Mouse (Mus musculus): ENCODE data around the gene Ralgapb. TPM values are rescaled to one million over a fixed set of nuclear protein-coding genes. Genes with fewer than 3 reads are reported as not detected.
"Not testable (repeated sequence)": the region's sequence is repeated elsewhere in the genome, so short reads cannot be mapped to it uniquely, and the experiment has no call there.

Ralgapb gene
- polyA plus RNA-seq, 1 experiment, result 12.0 TPM

DNA sequence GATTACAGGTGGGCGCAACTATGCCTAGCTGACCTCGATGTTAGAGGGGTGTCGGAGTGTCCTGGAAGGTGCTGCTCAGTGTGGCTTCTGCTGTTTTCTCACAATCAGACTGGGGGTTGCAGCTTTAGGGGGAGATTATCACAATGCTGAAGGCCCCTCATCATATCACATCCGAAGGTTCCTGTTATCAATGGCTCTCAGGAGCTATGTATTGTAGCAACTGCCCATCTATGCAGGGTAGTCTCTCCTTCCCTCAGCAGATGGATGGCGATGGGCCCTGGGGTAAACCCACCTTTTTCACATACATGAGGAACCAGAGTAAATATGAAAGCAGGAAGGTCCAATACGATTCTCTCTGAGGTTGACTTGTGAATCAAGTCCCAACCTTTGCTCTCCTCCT is 13.3 kb upstream of the Ralgapb start:
- DNase-seq (ENCODE audit: low read depth, low spot score), result no peak
- 80% methylated on average over 6 of the region's 6 CpGs for WGBS

DNA sequence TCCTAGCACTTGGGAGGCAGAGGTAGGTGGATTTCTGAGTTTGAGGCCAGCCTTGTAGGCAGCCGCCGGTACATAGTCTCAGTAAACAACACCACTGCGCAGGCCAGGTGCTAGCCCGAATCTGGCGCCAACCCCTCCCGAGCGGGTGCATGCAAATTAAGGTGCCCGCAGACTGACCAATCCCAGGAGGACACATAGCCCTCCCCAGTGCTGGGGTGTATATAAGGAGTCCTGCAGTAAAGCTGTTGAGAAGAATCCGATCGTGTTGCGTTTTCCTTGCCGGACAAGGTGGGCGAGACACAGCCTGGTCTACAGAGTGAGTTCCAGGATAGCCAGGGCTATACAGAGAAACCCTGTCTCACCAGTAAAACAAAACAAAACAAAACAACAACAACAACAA is 12.5 kb upstream of the Ralgapb start:
- not testable (repeated sequence) for DNase-seq (ENCODE audit: low read depth, low spot score)

DNA sequence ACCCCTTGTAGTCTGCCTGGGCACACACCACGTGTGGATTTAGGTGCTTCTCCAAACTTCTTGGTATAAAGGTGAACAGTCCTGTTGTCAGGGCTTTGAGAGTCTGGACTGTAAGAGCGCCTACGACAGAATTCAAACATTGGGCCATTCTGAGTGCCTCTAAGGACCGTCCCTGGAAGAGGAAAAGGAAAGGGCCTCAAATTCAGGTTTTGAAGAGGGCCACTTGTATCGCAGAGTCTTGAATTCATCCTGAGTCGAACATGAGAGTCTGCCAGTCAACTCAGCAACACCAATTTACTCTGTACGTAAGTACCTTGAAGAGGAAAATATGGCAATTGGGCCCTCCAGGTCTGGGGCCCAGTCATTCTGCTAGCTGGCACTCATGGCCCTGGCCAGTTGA is 6.7 kb upstream of the Ralgapb start:
- DNase-seq (ENCODE audit: low read depth, low spot score), result no peak
- 85% methylated on average over 7 of the region's 7 CpGs for WGBS

More for the DNA sequence above, 12.5 kb upstream of the Ralgapb start:
- 35% methylated on average over 13 of the region's 13 CpGs for WGBS

DNA sequence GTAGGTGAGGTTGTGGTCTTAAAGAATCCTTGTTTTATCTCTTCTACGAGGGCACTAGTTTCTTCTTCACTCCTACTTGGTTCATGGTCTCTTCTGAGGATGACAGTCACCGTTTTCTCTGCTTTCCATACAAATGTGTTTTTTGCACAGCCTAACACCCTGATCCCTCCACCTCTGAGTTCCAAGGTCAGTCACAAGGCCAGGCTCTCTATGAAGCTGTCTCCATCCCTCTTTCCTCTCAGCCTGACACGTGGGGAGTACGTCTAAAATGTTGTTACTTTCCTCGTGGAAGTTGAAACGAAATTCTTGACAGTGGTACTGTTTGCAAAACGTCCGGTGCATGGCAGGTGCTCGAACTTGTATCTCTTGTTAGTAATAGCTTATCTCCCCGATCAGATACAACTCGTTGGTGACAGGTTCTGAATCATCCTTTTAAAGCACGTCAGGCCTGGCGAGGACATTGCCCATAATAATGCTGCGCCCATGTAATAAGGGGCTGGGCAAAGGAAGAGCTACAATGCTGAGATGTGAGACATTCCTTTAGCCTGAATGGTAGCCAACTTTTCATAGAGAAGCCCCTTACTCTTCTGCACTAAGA is 552 bp upstream of the Ralgapb start:
- DNase-seq (ENCODE audit: low read depth, low spot score), result no peak
- WGBS, result 15% methylated on average over 14 of the region's 14 CpGs

DNA sequence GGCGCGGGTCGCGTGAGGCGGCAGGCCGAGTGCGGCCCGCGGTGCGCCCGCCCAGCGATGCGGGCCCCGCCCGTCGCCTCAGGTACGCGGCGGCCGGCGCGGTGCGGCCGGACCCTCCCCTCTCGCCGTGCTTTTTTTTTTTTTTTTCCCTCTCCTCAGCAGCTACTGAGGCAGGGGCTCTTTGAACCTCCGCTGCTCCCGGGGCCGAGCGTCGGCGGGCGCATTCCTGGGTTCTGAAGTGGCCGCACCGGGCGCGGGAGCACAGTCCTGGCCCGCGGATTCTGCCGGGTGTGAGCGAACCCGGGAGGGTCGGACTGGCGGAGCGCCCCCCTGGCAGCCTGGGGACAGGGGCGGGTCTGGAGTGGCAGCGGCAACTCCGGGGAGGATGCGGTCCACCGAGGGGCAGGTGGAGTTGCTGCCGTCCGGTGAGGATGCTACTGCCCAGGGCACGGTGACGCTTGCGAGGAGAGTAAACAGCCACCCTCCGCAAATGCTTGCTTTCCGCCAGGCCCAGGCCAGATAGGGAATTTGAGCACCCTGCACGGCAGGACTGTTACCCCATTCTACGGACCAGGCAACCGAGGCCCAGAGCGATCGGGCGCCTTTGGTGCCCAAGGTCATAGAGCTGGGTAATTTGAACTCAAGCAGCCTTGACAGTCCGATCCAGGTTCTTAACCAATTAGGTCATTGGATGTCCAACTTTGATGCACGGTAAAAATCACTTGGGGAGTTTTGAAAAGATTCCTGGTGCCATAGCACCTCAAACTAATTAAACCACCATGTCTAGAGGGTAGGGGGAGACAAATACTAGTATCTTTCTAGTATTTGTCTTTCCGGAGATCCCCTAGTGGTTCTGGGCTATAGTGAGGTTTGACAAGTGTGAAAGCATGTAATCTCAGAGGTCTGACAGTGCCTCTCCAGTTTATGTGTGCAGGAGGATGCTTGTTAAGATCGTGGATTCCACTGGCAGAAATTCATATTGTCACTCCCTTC is 670 bp downstream of the Ralgapb start:
- 1% methylated on average over 60 of the region's 67 CpGs for WGBS
- DNase-seq (ENCODE audit: low read depth, low spot score), result no peak

DNA sequence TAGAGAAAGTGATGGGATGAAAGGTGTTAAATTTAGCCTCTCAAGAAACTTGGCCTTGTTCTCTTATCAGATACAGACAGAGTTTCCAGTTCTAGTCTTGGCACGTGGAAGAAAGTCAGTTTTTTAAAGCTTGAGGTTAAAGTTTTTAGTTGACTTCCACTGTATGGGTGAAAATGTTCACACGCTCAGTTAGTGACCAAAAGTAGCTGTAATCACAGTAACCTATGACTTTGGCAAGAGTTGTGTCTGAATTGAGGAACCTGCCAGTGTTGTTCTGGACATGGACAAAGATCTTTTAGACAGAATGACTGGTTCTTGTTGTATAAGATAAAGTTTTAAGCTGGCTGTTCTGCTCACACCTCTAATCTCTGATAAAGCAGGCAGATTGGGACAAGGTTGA is 3.6 kb downstream of the Ralgapb start:
- 46% methylated on average over 2 of the region's 2 CpGs for WGBS

DNA sequence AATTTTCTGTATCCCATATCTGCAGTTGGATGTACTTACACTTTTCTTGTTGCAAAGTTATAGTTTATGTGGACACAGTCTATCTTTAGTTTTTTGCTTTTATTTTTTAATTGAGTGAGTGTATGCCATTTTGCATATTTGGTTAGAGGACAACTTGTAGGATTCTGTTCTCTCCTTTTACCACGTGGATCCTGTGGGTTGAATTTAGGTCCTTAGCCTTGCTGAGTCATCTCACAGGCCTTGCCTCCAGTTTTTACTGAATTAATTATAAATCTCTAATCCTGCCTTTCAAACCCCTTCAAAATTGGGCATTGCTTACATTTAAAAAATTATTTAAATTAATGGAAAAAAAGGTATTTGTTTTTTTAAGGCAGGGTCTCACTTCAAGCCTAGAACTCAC is 6.2 kb downstream of the Ralgapb start:
- 56% methylated on average over 1 of the region's 1 CpGs for WGBS
- no peak for DNase-seq (ENCODE audit: low read depth, low spot score)

More for the DNA sequence above, 3.6 kb downstream of the Ralgapb start:
- DNase-seq (ENCODE audit: low read depth, low spot score), result no peak

DNA sequence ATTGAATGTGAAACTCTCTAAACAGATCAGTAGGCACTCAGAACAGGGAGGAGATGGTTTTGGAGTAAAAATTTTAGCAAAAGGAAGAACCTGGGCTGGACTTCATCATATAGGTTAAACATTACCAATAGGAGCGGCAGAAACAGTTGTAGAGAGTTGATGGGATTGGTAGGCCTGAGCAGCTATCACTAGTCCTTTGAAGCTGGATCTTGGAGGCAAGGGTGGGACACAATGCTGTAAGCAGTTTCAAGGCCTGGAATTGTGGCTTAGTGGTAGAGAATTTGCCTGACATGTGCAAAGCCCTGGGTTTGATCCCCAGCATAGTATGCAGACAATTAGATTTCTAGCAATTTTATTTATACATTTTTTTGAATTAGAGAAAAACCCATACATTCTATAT is 9.0 kb downstream of the Ralgapb start:
- DNase-seq (ENCODE audit: low read depth, low spot score), result no peak
- WGBS, result 38% methylated on average over 1 of the region's 1 CpGs

DNA sequence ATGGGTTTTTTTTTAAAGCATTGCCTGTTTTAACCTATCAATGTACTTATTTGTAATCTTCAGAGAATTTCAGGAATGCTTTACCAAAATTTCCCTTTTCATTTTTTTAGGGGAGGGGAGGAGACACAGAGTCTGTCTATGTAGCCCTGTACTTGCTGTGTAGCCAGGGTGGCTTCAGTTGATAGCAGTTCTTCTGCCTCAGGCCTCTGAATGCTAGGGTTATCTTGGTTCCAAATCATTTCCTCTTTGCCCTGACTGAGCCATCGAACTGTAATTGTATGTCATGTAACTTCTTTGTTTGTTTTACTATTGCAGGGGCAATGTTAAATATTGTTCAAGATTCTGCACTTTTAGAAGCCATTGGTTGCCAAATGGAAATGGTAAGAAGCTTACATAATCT is 36.2 kb downstream of the Ralgapb start:
- DNase-seq (ENCODE audit: low read depth, low spot score), result no peak
- WGBS, result 30% methylated on average over 1 of the region's 1 CpGs

DNA sequence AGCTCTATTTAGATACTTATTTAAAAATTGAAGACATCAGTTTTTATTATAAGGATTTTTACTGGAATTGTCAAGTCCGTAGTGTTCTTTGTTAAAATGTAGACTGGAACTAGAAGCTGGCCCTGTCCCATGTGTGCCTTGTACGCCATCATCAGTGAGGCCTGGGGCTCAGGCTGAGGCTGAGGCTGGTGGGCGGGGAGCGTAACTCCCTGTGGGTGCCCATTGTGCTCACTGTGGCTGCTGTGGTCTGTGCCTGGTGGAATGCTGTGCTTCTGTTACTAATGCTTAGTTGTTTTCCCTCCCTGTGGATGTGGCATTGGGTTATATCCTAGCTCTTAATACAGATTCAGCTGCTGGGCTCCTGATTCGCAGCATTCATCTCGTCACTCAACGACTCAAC is 40.2 kb downstream of the Ralgapb start:
- no peak for DNase-seq (ENCODE audit: low read depth, low spot score)
- WGBS, result 95% methylated on average over 7 of the region's 7 CpGs

DNA sequence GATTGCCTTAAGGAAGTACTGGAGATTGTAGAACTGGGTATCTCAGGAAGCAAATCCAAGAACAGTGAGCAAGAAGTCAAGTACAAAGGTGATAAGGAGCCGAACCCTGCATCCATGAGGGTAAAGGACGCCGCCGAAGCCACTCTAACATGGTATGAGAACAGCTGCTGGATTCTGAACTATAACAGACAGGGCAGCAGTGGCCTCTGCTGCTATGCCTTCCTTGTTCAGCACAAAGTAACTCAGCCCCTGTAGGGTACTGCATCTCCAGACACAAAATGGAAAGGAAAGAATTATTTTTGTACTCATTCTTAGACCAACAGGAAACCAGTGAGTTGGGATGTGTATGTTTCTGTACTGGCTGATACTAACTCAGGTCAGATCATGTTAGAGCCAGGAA is 46.8 kb downstream of the Ralgapb start:
- 93% methylated on average over 4 of the region's 4 CpGs for WGBS
- DNase-seq (ENCODE audit: low read depth, low spot score), result no peak

DNA sequence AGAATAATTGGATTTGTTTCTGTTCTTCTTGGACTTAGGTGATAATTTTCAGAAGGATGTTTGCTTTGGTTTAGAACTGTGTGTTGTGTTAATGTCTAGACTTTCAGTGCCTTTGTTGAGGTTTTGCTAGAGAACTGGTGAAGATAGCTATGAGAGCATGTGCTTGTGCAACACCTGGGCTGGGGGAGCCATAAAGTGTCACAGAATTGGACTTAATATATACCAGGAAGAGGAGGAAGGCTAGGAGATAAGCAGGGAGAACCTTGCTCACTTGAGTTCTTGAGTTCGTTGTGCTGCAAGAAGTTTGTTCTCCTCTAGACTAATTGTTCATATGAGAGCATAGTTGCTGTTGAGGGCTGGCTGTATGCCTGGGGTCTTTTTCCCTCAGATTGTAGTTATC is 48.0 kb downstream of the Ralgapb start:
- WGBS, result 62% methylated on average over 1 of the region's 1 CpGs
- DNase-seq (ENCODE audit: low read depth, low spot score), result no peak

DNA sequence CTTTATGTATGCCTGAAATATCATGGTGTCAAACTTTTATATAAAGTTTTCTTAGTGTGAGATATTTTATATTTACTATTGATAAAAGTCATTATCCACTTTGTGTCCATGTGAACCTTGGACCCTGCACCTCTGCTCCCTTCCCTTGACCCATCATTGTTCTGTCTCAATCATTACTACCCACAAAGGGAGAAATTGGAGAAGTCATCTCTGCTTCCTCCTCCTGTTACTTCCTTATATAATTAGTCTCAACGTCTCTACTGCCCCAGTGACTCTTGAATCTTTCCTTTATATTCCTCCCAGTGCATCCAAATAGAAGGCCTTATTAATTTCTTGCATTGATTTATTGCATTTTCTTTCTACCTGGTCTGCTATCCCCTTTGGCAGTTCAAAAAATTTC is 52.8 kb downstream of the Ralgapb start:
- WGBS, result 29% methylated on average over 1 of the region's 1 CpGs
- DNase-seq (ENCODE audit: low read depth, low spot score), result no peak

DNA sequence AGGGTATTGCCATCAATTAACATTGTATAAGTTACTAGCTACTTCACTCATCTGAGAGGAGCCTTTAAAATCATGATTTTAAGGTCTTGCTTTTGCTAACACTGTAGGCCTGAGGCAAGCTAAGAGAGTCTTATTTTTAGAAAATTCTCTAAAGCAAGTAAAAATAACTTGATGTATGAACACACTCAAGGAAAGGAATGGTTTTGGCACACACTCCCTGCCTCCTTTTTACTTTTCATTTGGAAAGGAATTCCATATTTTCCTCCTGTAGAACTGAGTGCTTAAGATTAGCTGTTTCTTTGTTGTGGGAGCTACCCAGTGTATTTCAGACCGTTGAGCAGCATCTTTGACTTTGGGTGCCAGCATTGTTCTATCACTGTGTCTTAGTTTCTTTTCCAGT is 64.5 kb downstream of the Ralgapb start:
- no peak for DNase-seq (ENCODE audit: low read depth, low spot score)
- 86% methylated on average over 1 of the region's 1 CpGs for WGBS

DNA sequence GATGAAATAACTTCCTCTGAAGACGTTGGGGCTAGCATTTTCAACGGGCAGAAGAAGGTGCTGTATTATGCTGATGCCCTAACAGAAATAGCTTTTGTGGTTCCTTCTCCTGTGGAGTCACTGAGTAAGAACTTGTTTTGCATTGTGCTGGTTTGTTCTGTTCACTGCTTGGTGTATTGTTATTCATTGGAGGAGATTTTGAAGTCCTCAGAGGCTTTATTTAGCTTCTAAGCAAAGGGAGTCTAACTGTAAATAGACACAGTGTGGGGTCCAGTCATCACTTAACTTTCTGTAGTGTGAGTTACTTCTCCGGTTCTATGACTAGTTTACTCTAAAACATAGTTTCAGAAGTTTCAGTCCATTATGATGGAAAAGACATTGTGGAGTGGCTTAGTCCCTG is 68.0 kb downstream of the Ralgapb start:
- WGBS, result 84% methylated on average over 3 of the region's 3 CpGs
- no peak for DNase-seq (ENCODE audit: low read depth, low spot score)

DNA sequence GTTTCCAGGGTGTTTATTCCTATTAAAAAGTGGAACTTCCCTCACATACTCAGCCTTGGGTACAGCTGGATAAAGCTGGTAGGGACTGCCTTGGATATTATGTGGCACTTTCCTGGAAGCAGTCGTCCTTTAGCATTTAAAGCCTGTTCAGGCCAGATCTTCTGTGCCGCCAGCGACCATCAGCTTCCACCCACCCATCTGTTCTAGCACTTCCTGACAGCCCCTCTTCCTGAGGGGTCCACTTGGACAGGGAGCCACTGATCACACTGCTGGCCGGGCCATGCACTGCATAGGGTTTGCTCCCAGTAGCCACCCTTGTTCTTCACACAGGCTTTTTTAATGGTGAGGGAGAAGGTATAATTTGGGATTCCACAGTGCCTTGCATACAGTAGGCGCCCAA is 88.8 kb downstream of the Ralgapb start:
- 88% methylated on average over 5 of the region's 5 CpGs for WGBS
- DNase-seq (ENCODE audit: low read depth, low spot score), result no peak

DNA sequence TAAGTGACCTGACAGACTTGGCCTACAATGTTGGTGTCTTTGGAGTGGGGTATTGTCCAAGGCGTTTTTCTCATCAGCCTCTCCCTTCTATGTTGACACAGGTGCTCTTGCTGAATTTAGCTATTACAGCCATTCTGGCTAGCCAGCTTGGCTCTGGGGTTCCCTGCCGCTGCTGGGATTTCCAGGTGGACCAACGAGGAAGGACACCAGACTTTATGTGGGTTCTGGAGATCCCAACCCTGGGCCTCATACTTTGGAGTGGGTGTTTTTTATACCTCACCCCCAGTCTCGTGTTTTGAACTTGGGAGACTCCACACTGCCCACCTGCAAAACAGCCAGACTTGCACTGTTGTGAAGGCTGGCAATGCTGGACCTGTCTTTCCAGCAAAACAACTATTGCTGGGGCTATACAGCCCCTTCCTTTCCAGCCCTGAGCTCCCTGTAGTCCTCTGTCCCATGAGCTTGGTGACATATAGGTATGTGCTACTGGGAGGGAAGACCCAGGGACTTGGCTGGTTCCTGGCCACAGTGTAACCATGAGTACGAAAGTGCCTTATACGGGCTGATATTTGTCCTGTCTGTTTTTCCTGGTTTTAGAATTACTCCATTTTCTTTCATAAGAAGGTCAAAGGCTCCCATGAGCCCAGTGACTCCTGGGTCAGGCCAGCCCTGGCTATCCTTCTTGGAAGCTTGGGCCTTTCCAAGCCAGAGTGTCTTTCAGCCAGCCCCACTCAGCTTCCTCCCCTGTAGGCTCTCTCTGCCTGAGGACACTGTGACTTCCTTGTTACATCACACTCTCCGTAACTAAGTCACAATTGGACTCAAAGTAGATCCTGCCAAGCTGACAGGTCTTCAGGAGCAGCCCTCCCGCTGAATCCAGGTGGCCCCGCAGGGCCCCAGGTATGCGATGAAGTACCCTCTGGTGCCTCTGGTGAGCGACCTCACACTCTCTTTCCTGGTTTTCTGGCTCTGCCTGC is 92.5 kb downstream of the Ralgapb start, which contains the start of gene Adig:
TSS of gene Adig (plus strand) at position 777 of the 977 bp plus-strand sequence.
- no peak for DNase-seq (ENCODE audit: low read depth, low spot score)
- 36% methylated on average over 11 of the region's 11 CpGs for WGBS

DNA sequence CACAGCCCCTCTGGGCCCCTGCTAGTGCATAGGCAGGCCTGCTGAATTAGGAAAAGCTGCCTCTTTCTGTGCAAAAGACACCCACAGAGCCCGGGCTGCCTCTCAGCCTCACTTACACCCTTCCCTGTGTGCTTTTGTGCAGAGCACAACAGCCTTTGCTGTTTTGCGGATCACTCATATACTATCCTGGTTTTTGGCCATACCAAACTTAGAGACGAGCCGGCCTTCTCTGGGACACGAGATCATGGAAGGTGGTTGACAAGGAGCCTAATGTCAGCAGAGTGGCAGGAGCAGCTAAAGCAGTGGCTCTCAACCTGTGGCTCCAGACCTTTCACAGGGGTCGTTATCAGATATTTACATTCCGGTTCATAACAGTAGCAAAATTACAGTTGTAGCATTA is 93.6 kb downstream of the Ralgapb start:
- 91% methylated on average over 7 of the region's 7 CpGs for WGBS
- DNase-seq (ENCODE audit: low read depth, low spot score), result no peak

DNA sequence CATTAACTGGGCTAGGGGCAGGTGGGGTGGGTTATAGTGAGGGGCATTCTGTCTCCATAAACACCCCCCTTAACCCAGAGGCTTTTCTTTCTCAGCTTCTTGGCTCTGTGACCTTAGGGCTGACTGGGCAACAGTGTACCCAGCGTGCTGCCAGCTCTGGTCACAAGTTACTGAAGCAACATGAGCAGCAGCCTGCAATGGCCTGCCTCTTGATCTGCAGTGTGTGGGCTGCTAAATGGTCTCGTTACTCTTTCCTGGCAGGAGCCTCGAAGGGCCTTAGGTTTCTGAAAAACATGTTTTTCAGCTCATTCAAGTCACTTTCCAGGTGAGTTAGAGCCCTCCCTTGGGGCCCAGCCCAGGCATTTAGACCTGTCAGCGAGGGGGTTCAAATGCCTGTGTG is 94.0 kb downstream of the Ralgapb start:
- 81% methylated on average over 4 of the region's 4 CpGs for WGBS
- no peak for DNase-seq (ENCODE audit: low read depth, low spot score)

DNA sequence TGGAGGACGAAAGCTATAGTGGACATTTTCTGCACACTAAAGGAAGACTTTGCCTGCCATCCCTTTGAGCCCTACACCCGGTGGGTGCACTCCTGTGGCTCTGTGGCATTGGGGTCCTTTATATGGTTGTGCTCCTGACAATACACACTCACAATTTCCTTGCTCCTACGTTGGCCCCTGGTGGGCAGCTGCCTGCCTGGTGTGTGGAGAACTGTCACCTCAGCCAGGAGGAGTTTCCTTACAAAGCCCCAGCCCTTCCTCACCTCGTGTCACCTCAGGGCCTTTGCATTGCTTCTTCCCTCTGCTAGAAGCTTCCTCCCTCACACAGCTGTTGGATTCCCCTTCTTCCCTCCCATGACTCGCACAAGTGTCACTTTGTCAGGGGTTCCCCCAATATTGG is 96.8 kb downstream of the Ralgapb start:
- DNase-seq (ENCODE audit: low read depth, low spot score), result no peak
- WGBS, result 80% methylated on average over 5 of the region's 5 CpGs

All from large intestine, adult 2 months (tissue).